Mouse (Mus musculus): Measurements from ENCODE around the gene Tbc1d15.

DNA sequence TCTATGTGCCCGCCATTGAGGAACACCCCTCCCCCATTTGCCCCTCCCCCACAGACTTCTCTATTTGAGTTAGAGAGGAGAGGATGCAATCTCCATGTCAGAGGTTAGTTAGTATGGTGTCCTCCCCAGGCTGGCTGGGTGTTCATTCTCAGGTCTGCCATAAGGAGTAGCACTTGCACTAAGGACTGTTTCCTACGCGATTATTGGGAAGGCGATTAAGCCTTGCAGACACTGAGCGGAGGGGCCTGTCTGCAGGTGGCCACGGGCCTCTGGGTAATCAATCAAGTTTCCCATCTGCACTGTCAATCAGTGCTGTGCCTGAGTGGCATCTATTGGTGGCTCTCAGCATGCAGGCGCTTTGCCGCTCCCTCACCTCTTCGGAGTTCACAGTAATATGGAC is 81.9 kb downstream of the Tbc1d15 start:
- TF ChIP-seq POLR2A (IDR thresholded peaks at IDR 0.05; ENCODE audit: borderline replicate concordance, low read depth, low read length) (no peak), CTCF (IDR thresholded peaks at IDR 0.05; ENCODE audit: low read depth, low read length) (no peak)
